Mouse (Mus musculus): ENCODE data around the gene Gjb1.

The Gjb1 gene

GRCm38 (mm10) chrX:101396459-101396858, 20.3 kb downstream of the Gjb1 start:
- no peak for DNase-seq (ENCODE audit: low read depth in 1 of 2, low spot score in 2 of 2)

GRCm38 (mm10) chrX:101418946-101419724, 43.0 kb downstream of the Gjb1 start:
- no peak for DNase-seq (ENCODE audit: low read depth in 1 of 2, low spot score in 2 of 2)

- DNase-seq (ENCODE audit: low read depth in 1 of 2, low spot score in 2 of 2): peak; percentile 33 to 48
Measured at GRCm38 (mm10) chrX:101419725-101420699, 43.8 kb downstream of the Gjb1 start.

- DNase-seq (ENCODE audit: low read depth in 1 of 2, low spot score in 2 of 2): no peak
Measured at GRCm38 (mm10) chrX:101420700-101421095, 44.5 kb downstream of the Gjb1 start, which contains the start of gene Zmym3. Gene Zmym3, minus strand, starts transcription at chrX:101420849.

GRCm38 (mm10) chrX:101423462-101423861, 47.3 kb downstream of the Gjb1 start:
- no peak for DNase-seq (ENCODE audit: low read depth in 1 of 2, low spot score in 2 of 2)

- no peak for DNase-seq (ENCODE audit: low read depth in 1 of 2, low spot score in 2 of 2)
Measured at GRCm38 (mm10) chrX:101427774-101428173, 51.6 kb downstream of the Gjb1 start.

GRCm38 (mm10) chrX:101428785-101429141, 52.6 kb downstream of the Gjb1 start:
- no peak for DNase-seq (ENCODE audit: low read depth in 1 of 2, low spot score in 2 of 2)

GRCm38 (mm10) chrX:101429142-101429949, 53.2 kb downstream of the Gjb1 start, which contains the start of gene Nono:
Gene Nono, plus strand, starts transcription at chrX:101429318.
- peak; percentile 35 to 59 for DNase-seq (ENCODE audit: low read depth in 1 of 2, low spot score in 2 of 2)

GRCm38 (mm10) chrX:101429976-101430375, 53.8 kb downstream of the Gjb1 start:
- no peak for DNase-seq (ENCODE audit: low read depth in 1 of 2, low spot score in 2 of 2)
